Mouse (Mus musculus) cerebellum, adult 8-10 months (tissue): ENCODE measurements around the gene Plcl2.
A peak's percentile ranks its signal among the peaks of the same experiment; 100 is the strongest.
"Not testable (repeated sequence)": the region's sequence is repeated elsewhere in the genome, so short reads cannot be mapped to it uniquely, and the experiment has no call there.

Experiments
- DNase-seq: peaks from one replicate; pipeline ENCODE4 v3.0.0; 2022

Plcl2 gene

GRCm38 (mm10) chr17:50630992-50631391, 121.8 kb downstream of the Plcl2 start:
- not testable (repeated sequence) for DNase-seq

GRCm38 (mm10) chr17:50634008-50634871, 125.0 kb downstream of the Plcl2 start:
- DNase-seq = no peak

GRCm38 (mm10) chr17:50635961-50636585, 126.9 kb downstream of the Plcl2 start:
- DNase-seq = no peak

GRCm38 (mm10) chr17:50638791-50639190, 129.6 kb downstream of the Plcl2 start:
- no peak for DNase-seq

GRCm38 (mm10) chr17:50641076-50641610, 131.9 kb downstream of the Plcl2 start:
- DNase-seq = no peak

GRCm38 (mm10) chr17:50641879-50642278, 132.7 kb downstream of the Plcl2 start:
- no peak for DNase-seq

GRCm38 (mm10) chr17:50643356-50643755, 134.2 kb downstream of the Plcl2 start:
- no peak for DNase-seq

- DNase-seq = no peak
Measured at GRCm38 (mm10) chr17:50643989-50644388, 134.8 kb downstream of the Plcl2 start.

GRCm38 (mm10) chr17:50648141-50648540, 138.9 kb downstream of the Plcl2 start:
- not testable (repeated sequence) for DNase-seq

- no peak for DNase-seq
Measured at GRCm38 (mm10) chr17:50648757-50649419, 139.7 kb downstream of the Plcl2 start.

GRCm38 (mm10) chr17:50650535-50651223, 141.5 kb downstream of the Plcl2 start:
- DNase-seq = peak; percentile 64

- no peak for DNase-seq
Measured at GRCm38 (mm10) chr17:50654741-50655415, 145.7 kb downstream of the Plcl2 start.

GRCm38 (mm10) chr17:50655416-50655776, 146.2 kb downstream of the Plcl2 start:
- no peak for DNase-seq

- no peak for DNase-seq
Measured at GRCm38 (mm10) chr17:50657321-50657720, 148.1 kb downstream of the Plcl2 start.

GRCm38 (mm10) chr17:50658901-50659300, 149.7 kb downstream of the Plcl2 start:
- DNase-seq = no peak

- DNase-seq = no peak
Measured at GRCm38 (mm10) chr17:50667596-50667995, 158.4 kb downstream of the Plcl2 start.

- no peak for DNase-seq
Measured at GRCm38 (mm10) chr17:50668681-50669208, 159.5 kb downstream of the Plcl2 start.

- no peak for DNase-seq
Measured at GRCm38 (mm10) chr17:50671416-50671815, 162.2 kb downstream of the Plcl2 start.

- DNase-seq = no peak
Measured at GRCm38 (mm10) chr17:50674580-50674979, 165.4 kb downstream of the Plcl2 start.

GRCm38 (mm10) chr17:50675231-50675630, 166.0 kb downstream of the Plcl2 start:
- no peak for DNase-seq

GRCm38 (mm10) chr17:50677334-50677733, 168.1 kb downstream of the Plcl2 start:
- DNase-seq = no peak
